Mouse (Mus musculus): ENCODE measurements at regions not wholly inside any gene's neighbourhood (a gene's known extent, or its start where the extent isn't known, plus 50 kb on each side); places are given as distances from the start of the nearest gene placed in this dataset.

DNA sequence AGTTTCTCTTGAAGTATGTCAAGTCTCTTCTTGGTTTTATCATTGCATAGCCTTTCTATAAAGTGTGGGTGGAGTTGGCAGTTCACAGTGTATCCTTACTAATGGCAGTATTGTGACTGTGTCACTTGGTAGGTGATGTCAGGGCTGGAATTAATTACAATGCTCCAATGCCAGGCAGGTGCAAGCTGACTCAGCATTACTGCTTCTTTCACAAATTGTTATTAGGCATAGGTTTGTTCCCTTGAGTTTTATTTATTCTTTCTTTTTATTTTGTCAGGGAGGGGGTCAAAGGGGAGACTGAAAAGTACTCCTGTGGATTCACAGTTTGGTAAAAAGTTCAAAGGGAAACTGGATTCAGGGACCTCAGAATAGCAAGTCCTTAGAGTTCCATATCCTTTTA, 119.6 kb upstream of the Rbms1 start:
- no peak for DNase-seq

DNA sequence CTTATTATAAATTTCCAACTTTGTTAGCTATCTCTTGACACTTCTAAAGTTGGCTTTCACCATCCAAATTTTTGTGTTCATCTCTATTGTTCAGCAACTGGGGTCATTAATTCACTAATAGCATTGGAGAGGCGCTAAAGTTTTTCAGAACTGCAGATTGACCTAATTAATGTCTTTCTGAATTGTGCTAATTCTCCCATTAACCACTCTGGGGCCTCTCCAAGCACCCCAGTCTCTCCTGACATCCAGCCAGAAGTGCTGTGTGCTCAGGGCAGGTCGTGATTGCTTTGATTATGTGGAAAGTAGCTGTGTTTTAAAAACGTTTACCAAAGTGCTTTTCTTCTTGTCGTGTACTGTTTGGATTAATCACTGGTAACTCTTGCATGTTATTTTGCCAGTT, 117.0 kb upstream of the Rbms1 start:
- no peak for DNase-seq

DNA sequence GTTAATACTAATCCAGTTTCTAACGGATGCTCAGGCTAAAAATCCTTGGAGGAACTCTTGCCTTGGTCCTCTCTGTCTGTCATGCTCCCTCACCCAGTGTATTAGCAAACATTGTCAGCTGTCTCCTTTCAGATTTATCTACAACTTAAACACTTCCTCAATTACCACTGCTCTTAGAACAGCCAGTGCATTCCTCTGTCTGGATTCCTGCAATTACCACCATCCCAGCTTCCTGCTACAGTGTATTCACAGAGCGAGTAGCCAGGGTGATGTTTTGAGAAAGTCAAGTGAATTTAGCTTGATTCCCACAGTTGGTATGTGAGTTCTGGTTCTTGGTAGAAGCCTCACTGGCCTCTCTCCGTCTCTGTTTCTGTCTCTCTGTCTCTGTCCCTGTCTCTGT, 108.0 kb upstream of the Rbms1 start:
- no peak for DNase-seq

DNA sequence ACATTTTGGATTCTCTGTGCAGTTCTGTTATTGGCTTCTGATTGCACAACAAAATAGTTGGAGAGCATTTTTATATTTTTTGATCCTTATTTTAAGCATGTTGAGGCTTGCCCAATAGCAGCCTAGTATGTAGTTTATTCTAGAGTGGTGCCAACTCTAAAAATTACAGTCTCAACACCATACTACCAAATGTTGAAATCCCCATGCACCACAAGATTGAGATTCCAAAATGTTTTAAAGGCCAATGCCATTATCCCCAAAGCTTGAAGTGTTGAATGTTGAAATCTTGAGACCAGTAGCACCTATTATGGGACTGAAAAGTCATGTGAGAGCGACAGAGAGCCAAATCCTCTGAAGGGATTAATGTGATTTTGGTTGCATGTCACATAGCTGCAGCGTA, 104.9 kb upstream of the Rbms1 start:
- no peak for DNase-seq

DNA sequence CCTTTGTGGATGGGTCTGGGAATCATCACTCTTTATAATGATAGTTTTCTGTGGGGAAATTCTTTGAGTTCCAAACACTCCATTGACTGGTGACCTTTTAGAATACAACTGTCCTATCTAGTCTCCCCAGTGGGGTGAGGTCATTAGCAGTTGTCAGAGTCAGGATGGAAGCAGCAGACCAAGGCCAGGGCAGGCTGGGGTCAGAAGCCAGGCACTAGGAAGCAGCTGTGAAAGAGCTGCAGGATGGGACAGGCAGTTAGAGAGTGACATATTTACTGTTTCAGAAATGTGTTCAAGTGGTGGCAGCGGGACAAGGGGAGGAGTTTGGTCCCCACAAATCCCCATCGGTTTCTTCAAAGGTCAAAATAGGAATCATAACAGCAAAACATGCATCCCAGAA, 99.1 kb upstream of the Rbms1 start:
- DNase-seq = no peak

DNA sequence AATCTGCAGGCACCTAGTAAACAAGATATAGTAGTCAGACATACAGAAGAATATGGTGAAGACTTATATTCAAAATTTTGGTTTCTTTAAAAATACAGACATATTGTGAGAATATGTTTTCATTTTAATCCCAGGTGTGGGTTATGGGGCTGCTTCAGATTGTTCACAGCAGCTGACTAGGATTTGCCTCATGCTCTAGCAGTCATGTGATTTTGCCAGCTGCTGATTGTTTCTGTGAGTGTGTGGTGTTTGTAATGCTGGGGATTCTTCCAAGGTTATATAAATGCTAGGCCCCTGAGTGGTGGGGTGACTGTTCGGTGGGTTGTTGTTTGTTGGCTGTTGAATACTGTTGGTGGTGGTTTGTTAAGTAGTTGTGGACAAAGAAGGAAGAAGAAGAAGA, 97.9 kb upstream of the Rbms1 start:
- DNase-seq = no peak

DNA sequence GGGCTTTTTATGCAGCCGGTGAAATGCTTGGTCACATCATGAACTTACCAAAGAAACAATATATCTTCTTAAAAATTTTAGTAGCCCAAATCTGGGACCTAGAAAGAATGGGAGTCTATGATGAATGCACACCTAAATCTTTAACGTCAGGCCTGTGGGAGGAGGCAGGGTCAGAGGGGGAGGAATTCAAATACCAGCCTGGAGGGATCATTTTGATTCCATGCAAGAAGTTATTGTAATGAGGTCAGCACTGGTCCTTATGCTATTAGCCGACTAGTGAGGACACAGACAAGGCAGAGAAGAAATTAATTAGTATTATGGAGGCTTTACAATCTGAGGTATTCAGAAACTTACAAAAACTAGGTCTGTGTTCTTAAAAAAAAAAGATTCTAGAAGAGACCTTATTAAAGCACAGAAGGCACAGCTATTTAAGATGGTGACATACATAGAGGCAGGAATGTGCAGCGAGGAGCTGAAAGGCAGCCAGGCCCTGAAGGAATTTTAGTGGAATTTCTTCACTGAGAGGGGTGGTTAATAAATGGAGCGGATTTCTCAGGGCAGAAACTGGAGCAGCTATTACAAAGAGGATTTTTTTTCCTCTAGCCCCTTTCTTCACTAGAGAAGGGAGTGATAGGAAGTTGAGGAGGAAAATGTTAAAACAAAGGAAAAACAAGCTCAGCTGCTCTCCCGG, 95.7 kb upstream of the Rbms1 start:
- no peak for DNase-seq

DNA sequence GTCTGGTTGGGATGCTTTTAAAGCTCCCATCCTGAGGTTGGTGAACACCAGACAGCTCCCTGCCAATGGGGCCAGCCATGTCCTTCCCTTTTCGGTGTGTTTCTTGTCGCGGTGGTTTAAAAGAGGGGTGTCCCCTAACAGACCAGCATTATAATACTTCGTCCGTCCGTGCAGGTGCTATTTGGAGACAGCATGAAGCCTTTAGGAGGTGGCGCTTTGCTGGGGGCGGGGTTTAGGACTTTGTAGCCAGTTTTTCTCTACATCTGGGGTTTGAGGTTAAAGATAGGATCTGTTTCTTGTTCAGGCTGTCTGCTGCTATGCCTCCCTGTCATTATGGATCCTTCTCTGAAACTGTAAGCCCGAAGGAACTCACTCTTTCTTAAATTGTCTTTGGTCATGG, 89.3 kb upstream of the Rbms1 start:
- DNase-seq = no peak

DNA sequence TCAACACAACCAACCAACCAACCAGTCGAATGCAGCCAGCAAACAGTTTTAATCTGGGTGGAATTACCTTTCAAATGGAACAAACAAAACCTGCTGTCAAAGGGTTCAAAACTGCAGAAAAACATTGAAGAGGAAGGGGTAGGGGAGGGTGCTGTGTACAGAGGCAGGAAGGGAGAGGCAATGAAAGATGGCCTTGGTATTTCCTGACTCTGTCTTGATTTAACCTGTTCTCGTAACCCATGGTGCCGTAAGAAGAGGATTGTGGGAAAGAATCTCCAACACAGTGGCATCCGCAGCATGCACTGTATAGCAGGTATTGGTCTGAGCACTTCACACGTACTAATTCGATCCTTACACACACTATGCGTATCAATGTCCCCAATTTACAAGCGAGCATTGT, 88.8 kb upstream of the Rbms1 start:
- DNase-seq = no peak

DNA sequence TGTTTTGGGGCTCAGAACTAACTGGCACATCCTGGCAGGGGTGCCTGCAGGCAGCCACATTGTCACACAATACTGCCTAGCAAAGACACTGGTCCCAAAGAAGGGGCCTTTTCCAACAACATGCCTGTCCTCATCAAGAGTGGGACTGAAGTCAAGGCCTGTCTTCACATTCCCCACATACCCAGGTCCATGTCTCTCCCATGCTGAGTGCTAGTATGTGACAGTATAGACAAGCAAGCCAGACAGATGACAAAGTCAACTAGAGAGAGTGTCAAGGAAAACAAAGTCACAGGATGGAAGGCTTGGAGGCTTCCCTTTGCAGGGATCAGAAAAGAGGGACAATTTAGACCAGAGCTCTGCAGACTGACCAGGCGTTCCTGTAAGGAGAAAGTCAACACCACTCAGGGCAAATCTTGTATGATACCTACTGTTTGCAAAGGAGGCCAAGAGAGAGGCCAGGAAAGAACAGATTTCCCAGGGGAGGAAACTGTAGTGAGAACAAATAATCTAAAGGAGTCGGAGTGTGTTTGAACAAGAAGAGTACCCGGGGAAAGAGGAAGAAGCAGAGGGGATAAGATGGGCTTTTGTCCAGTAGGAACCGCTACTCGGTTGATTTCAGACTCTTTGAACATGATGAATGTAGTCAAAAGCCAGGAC, 83.2 kb upstream of the Rbms1 start:
- DNase-seq = no peak

DNA sequence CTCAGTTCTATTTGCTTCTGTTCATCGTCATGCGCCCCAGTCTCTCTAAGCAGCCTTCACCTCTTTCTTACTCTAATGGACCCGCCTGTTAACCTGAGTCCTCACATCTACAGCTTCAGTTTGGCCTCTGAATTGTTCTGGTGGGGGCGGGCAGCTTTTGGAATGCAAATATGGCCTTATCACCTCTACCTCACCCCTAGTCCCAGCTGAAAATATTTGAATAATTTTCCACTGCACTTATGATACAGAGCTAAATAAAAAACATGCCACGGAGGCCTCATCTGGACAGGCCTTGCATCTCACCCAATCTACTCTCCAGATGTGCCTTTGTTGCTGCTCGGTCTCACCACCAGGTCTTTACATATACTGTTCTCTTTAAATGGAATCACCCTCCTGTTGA, 82.5 kb upstream of the Rbms1 start:
- no peak for DNase-seq

DNA sequence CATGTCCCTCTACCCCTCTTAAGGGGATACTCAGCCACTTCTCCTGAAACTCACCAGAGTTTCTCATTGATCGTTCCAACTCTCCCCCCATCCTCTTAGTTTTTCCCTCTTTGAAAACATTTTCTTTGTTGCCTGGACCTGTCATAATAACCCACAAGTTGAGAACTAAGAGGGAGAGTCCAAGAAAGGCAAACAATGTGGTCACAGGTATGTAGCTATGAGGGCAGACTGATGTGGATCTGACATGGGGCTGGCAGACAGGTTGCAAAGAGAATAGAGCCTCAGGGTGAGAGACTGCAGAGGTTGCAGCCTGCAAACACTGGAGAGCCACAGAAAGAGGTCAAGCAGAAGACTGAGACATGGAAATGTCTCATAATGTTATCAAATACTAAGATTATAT, 69.9 kb upstream of the Rbms1 start:
- no peak for DNase-seq

DNA sequence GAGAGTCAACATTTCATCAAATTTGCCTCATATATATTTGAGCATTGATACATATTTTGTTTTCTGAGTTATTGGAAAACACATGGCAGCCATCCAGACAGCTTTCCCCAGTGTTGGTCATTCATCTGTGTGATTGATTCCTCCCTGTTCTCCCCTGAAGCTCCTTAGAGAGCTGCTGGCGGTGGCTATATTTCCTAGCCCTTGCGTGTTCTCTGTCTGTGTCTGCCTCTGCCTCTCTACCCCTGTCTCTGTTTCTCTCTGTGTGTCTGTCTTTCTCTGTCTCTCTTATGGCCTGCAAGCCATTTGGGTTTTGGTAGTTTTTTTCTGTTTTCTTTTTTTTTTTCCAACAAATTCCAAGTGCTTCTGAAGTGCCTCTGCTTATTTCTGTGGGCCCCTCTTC, 66.7 kb upstream of the Rbms1 start:
- no peak for DNase-seq

DNA sequence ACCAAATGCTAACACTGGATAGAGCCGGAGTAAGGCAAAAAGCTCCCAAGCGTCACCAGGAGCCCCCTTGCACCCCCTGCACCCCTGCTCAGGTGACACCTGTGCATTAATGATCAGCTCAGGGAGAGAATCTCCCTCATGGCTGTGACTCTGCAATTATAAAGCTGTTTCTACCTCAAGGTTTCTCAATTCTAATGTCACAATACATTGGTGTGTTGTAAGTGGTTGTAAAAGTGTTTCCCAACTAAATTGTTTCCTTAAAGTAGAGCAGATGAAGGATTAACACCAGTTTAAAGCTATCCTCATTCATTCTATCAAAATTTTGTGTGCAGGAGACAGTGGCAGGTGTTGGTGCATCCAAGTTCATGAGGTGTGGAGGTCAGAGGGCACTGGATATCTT, 65.6 kb upstream of the Rbms1 start:
- no peak for DNase-seq

DNA sequence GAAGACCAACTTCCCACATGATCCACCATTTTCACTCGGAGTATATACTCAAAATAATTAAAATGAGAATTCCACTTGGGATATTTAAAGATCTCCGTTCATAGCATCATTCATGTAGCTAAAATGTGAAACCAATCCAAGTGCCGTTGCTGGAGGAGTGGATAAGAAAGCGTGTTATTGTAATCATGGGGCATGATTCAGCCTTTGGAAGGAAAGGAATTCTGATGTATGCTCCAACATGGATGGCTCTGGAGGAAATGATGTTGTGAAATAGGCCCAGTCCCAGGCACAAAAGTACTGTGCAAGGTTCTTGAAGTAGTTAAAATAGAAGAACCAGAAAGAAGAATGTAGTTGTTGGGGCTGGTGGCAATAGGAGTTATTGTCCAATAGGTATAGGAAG, 64.7 kb upstream of the Rbms1 start:
- DNase-seq = no peak

DNA sequence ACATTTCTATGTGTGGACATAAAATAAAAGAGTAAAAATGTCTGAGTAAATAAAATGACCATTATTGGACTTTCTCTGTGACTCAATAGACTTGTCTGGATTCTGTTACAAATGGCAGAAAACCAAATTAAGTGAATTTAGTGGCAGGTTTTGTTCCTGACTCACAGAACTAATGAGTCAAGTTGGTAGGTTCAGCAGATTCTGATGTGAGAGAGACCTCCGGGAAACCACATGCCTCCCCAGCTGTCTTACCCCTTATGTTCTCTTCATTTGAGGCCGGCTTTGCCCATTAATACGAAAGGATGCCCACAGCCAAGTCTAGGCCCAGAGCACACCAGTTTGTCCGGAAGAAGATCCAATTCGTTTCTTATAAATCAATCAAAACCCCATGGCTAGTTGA, 59.4 kb upstream of the Rbms1 start:
- DNase-seq = no peak

DNA sequence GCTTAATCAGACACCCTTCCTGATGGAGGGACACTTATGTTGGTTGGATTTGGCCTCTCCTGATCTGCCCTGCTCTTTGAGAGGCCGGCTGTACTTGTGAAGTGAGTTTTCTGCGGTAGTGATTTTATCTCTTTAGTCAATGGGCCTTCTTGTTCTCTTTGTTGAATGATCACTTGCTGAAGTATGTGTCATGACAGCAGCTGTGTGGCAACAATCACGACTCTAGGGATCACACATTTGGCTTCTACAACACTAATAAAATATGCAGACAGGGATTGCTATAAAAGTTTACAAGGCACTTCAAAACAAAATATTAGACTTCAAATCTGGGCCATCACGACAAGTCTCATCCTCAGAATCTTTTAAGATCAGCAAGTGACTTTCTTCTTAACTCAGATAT, 57.8 kb upstream of the Rbms1 start:
- no peak for DNase-seq

DNA sequence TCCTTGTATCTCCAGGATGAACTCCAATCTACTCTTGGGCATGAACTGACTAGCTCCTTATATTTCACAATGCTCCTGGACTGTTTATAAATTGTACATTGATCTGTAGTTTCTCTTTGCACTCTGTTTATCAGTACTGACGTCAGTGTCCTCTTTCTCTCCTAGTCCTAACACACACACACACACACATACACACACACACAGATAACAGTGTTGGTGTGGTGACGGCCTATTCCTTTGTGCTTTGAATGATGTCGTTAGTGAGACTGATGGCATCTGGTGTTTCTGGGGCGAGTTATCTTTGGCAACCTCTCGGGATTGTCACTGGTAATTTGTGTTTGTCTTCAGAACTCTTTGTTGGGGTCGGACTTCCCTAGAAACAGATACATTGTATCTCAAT, 50.0 kb upstream of the Rbms1 start:
- DNase-seq = no peak
